Mouse (Mus musculus) c-Kit-positive CD71-positive TER-119-negative erythroid progenitor cells, embryonic 14.5 days (primary cell): ENCODE measurements around the gene Cbr4.
A peak's percentile ranks its signal among the peaks of the same experiment; 100 is the strongest.

Experiments used
- DNase-seq: peaks from one replicate; pipeline ENCODE4 v3.0.0-alpha.2; 2013; ENCODE audit warnings: low read depth

Gene Cbr4

DNA sequence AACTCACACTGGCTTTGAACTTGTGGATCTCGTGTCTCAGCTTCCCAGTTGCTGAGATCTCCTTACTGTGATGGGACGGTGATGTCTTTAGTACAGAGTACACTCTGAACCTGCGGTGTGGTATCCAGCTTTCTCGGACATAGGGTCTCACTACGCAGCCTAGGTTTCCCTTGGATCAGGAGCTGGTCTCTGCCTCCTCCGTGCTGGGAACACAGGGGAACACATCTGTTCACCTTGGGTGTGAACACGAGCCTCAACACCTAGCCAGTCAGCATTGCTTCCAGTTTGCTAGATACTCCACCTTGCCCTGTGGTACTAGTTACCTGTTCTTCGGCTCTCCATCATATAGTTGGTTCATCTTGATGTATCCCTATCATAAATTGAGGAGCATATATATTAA, 1.1 kb downstream of the Cbr4 start:
- no peak for DNase-seq

DNA sequence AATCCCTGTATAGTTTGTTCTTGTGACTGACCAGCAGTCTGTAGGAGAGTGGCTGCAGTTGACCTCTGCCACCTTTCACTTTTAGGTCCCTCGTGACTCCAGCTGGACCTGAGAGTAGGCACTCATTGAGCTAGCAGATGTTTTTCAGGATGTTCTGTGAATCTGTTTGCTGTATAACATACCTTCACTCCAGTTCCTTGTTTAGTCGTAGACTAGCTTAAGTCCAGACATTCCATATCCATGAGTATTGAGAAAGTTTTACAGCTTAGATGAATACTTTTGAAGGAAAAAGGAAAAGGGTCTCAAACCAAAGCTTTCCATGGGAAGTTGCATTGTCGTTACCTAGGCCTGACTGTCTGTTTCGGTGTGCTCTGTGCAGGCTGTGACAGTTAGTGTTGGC, 9.6 kb downstream of the Cbr4 start:
- DNase-seq, result no peak

DNA sequence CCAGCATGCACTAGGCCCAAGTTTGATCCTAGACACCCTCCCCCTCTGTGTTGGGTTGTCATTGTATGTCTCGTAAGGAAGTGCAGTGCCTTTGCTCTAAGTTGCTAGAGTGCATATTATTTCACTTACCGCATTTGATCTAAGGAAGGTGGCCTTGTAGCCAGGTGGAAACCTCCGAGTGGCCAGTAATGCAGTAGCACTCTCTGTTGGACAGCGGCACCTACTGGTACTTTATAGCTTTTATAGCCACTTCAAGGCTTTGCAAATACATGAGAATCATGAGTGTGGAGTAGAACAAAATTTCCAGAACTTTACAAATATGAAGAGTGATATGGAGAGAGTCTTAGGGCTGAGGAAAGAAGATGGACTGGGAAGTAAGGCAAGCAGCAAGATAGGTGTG, 11.5 kb downstream of the Cbr4 start:
- DNase-seq, result no peak

DNA sequence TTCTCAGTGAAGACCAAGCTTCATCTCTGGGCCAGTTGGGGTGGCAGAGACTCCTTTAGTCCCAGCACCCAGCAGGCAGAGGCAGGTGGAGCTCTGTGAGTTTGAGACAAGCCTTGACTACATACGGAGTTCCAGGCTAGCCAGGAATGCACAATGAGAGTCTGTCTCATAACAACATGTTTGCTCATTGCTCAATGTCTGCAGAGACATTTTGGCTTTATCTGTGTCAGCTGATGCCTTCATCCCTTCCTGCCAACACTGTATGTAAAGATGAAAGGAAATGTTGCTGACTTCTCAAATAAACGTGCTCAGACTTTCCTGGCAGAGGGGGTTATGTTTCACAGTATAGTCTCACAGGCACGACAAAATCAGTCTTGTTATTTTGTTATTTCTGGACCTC, 13.4 kb downstream of the Cbr4 start:
- DNase-seq, result no peak

DNA sequence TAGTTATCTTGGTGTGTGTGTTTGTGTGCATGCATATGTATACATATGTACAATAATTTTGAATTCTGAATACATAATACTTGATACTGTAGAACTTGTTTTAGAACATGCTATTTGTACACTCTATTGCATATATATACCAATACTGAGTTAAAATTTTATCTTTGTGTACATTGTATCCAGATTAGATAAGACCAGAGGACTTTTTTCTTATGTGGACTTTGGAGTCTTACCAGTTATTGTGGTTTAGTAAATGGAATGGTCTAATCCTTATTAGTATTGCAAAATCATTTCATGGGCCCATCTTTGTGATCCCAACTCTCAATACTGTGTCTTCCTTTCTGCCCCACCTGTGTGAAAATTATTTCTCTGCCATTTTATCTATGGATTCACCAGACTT, 14.7 kb downstream of the Cbr4 start:
- DNase-seq, result no peak

DNA sequence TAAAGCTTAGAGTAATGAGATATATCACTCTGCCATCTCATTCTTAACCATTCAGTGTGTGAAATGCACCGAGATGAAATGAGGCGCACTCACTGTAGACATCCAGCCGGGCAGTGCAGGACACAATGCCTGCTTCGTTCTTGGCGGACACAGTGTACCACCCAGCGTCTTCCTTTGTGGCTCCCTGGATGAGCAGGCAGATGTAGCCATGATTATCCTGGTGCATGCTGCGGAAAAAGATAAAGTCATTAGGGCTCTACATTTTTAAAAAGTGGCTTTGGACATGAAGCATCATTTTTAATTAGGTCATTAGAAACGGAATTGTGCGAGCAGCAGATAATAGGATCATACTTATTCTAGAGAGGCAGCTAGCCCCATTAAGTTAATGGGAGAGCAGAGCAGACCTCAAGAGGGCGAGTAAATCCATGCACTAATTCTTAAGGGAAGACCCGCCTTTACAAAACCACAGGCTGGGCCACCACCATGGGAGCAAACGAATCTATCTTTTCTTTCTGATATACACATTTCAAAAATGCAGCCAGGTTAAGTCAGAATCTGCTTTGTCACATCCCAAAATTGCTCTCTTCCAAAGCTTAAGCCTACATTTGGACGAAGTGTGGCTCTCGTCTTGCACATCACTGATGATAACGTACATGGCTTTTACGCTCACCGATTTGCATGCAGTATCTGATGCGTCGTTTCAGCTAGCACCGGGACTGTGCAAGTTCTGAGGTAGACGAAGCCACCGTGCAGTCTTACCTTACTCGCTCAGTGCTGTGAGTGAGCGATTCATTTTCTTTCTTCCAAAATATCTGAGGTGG, 27.8 kb downstream of the Cbr4 start:
- DNase-seq, result no peak

DNA sequence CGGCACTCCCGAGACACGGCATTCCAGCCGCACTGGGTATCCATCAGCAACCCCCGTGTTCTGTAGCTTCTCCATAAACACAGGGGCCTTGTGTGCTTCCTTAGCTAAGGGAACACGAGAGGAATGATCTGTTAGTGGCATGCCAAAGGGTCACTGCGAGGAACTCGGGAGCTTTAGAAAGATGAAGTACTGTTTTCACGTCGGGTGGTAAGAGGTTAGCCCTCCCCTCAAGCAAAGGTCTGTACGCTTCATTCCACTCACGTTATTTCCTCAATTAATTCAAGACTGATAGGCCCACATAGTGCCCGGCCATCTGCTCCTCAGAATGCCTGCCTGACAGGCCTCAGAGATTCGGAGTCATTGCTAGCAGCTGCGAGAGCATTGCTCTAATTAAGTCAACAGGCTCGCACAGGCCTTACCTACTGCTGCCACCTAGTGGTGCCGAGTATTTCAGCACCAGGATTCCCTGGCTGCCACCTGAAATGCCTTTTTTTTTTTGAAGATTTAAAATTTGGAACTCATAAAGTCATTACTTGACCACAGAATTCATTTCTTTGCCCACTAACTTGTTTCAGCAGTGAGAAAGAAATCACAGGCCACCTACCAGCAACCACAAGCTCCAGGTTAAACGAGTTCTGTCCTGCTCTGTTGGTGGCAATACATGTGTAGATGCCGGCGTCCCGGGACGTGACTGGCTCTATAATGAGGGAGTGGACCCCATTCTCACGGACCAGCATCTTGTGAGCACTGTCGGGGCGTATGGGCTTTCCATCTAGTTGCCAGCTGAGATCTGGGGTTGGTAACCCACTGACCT, 28.6 kb downstream of the Cbr4 start:
- peak; percentile 38 for DNase-seq

DNA sequence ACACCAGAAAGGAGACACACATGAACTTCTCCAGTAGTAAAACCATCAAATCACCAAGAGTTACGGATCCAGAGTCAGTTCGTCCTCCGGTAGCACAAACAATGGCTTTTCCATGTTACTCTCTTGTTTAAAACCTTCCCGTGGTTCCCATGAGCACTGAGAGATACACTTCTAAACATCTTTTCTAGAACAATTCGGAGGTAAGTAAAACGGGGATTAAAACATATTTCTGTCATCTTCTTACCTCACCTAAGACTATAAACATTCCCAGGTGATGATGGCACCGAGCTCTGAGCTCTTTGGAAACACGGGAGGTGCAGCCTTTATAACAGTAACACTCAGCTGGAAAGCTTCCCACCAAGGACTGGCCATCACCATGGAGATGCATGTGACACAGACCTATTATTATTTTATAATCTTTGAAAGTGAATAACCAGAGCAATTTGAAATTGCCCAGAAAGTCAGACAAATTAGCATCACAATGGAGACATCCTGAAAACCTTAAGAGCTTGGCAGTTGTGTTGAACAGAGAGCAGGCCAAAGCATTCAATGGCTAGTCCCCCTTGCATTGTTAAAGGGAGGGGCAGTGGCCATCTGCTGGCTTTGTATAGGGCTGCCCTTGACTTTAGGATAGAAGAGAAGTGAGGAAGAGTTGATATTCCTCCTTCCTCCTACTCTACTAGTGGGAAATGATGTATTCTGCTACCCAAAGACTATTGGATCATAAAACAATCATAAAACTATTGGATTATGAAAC, 29.4 kb downstream of the Cbr4 start:
- no peak for DNase-seq

DNA sequence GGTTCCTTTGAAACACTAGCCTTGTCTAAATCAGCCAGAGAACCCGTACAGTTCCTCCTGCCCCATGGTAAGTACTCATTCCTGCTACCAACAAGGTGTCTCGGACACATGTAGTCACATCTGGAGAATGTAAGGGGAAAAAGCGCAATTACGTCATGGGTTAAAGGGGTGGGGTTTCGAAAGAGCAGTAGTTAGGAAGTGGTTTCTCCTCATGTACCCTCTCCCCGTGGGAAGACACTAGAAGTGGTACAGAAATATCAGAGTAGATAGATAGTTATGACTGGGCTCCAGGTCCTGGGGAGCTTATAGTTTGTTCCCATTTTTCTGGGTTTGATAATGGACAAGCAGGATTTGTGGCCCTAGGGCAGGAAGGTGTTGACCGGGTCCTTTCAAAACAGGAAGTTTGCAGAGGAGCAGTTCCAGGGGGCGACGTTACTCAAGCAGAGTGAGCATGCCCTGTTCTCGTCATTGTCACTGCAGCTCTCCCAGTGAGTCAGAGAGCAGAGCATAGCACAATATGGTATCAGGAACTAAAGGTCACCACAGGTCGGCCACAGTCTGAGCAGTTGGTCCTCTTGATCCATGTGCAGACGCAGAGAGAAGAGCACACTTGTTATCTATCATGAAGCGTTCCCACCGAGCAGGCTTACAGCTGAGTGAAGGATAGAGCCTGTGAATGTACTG, 30.1 kb downstream of the Cbr4 start:
- DNase-seq, result no peak

DNA sequence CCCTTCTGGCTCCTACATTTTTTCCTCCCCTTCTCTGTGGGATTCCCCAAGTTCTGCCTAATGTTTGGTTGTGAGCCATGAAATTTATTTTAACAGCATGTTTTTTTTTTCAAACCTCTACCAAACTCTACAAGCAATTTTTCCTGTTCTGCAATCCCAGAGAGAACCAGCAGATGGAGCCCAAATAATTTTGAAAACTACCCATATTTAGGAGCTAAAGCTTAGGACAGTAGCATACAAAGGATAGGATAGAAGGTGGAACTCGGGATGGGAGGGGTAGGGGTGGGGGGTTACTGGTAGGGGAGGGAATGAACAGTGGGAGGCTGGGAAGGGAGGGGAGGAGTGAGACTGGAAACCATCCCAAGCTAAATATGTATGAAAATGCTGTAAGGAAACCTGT, 34.6 kb downstream of the Cbr4 start:
- peak; percentile 10 for DNase-seq

DNA sequence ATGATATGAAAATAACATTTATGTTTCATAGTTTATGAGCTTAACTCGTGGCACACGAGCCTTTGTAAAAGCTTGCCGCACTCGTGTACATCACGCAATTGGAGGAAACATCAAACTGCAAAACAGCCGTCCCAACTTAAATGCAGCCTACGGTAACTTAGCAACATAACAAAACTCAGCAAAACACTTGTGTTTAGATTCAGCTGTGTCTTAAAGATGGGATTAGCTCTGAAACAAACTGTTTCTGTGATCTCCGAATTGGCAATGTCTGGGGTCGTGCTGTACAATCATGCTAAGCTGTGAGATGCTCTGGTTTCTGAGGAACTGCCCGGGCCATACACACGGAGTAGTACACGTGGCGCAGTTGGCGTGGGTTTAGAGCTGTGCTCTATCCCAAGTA, 39.5 kb downstream of the Cbr4 start:
- no peak for DNase-seq

DNA sequence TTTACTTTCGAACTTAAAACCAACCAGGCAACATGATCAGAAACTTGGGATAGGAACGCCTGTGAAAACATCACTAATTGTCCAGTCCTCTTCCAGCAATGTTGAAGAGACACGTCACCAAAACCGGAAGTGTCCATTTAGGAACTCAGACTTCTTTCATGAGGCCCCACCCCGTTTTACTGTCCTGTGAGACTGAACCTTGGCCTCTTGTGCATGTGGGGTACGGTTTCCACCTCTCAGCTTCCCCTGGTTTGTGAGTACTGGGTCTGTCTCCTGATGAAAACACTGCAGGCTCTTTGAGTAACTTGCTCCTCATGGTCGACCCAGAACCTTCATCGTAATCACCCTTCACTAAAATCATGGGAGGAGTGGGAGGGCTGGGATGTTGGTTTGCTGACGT, 40.7 kb downstream of the Cbr4 start:
- DNase-seq, result no peak

DNA sequence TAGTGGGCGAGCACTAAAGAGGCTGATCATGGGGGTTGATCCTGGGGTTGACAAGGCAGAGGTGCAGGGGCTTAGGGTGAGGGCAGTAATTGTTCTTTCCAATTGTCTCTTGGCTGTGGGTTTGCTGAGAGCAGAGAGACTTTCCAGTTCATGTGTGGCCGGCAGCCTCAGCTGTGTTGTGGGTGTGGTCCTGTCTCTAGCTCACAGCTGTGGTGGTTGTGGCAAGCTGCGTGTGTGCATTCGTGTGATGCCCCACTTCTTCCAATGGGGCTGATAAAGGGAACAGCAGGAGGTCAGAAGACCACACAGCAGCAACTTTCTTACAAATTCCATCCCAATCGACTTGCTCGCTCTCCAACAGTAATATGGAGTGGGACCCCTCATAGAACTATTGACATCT, 41.1 kb downstream of the Cbr4 start:
- no peak for DNase-seq

DNA sequence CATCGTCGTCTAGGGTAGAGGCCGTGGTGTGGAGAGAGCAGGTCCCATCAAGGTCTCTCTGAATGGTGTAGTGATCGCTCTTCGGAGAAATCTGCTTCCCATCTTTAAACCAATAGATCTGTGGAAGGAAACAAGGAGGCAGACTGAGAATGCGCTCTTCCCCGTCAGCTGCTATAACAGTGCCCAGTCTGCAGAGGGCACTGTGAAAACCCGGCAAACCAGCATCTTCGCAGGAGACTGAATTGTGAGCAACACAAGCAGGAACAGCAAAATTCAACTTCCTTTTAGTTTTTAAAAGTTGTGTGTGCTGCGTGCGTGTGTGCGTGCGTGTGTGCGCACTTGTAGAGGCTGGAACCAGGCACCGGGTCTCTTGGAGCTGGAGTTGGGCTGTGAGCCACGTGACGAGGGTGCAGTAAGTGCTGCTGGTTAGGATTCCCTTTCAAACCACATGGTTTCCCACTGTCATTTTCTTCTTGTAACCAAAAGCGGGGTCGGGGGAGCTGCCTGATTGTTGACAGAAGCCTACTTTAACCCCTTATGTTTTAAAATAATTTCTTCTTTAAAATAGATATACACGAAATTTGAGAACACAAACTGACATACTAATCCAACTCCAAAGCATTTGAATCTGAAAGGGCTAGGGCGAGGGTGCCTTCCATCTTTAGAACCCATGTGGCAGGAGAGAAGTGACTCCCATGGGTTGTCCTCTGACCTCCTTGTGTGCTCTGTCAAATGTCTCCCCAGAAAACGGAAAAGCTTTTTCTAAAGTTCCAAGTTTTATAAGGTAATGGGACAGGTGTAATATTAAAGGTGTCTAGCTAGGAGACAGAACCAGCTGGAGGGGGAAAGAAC, 44.6 kb downstream of the Cbr4 start:
- DNase-seq, result no peak

DNA sequence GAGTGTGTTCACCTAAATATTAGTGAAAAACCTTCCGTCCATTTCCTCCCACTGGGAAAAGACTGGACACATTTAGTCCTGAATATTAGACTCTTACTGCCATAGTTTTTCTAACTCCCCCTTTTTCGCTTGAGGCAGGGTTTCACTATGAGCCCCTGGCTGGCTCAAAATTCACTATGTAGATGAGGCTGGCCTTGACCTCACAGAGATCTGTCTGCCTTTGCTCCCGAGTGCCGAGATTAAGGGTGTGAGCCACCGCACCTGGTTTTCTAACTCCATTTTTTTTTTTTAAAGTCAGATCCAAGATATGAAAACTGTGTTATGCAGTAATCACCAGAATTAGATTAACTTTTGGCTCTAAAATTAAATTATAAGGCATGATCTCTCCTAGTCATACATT, 45.3 kb downstream of the Cbr4 start:
- no peak for DNase-seq

DNA sequence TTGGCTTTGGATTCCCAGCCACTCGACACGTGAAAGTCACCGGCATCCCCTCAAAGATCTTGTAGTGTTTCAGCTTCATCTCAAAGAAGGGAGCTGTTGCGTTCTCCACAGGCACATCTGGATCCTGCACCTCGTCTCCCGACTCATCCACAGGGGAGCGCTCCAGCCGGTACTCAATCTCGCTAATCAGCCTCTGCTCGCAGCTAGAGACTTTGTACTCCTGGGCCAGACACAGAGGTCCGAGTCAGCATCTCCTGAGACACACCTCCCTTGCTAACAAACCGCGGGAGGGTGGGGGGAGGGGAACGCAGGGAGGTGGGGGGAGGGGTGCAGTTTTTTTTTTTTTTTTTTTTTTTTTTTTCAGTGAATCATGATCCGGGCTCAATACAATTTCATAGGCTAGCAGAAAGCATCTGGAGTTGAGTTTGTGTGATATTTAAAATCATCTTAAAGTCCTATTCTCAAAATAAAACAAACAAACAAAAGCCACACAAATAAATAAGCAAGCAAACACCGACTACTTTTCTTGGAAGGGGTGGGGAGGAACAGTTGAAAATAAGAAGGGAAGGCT, 45.9 kb downstream of the Cbr4 start:
- no peak for DNase-seq

DNA sequence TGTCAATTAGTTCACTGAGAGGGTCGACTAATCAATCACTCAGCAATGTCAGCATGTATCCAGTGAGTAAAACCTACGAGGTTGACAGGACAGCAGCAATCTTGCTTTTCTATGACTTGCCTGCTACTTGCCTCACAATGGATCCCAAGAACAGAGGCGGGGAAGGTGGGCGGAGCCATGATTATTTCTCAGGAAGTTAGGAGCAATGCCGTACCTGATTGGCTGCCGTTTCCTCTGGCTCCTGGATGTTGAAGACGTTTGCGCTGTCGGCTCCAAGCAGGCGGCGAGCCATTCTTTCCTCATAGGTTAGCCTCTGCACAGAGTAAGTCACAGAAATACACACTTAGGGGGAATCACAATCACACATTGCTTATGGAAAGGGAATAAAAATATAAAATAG, 47.9 kb downstream of the Cbr4 start:
- no peak for DNase-seq

DNA sequence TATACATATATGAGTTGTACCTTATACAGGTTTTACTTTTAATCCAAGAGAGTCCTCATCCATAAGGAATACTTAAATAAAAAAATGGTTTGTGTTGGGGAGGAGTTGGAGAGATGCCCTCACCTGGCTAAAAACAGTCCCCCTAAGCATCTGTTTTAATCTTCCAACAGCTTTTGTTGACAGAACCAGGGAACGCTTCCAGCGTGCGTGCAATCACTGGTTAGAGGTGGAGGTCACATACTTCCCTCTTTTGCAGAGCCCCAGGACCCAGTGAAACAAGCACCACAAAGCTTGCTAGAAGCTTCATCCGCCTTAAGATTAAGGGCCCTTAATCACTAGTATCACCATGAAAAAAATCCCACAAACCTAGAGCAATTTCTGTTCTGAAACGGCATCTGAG, 49.9 kb downstream of the Cbr4 start:
- DNase-seq, result no peak

DNA sequence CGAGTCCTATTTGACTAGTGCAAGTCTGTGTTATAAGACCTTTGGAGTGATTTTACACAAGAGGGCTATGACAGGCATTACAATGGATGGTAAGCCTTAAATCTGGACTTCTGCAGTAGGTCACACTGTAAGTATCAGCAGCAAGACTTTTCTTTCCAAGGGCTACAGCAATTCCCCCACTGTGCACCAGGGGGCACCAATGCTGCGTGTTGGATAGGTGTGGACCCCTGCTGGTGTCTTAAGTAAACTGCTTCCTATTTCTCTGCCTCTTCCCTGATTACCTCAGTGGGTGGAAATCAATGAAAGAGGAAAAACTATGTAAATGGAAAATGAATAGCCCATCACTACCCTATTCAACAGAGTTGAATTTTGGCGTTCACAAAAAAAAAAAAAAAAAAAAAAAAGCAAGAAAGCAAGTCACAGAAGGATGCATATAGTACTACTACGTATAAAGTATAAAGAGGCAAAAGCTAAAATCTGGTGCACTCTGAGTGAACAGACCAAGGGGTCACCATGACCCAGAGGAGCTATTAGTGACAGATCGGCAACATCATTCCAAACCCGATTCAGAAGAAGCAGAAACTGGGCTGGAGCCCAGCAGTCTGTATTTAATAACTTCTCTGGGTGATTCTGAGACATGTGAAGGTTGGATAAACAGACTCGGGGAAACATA, 52.4 kb downstream of the Cbr4 start:
- DNase-seq, result peak; percentile 73

DNA sequence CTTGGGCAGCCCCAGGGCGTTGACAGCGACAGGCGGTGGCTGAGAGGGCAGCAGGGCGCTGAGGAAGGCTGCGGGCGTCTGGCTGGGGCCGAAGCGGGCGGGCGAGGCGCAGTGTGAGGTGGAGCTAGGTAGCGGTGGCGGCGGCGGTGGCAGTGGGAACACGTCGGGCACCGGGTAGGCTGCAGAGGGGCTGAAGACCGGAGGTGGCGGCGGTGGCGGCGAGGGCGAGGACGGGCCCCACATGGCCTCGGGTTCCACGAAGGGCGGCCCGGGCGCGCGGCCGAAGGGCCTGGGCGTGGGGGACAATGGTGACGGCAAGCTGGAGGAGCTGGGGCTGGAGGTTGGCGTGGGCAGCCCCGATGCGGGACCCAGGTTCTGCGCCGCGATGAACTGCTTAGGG, 62.1 kb downstream of the Cbr4 start:
- DNase-seq, result no peak
